Comparison of ENCODE assay signal across 9 mouse cellular contexts in the genomic region with DNA sequence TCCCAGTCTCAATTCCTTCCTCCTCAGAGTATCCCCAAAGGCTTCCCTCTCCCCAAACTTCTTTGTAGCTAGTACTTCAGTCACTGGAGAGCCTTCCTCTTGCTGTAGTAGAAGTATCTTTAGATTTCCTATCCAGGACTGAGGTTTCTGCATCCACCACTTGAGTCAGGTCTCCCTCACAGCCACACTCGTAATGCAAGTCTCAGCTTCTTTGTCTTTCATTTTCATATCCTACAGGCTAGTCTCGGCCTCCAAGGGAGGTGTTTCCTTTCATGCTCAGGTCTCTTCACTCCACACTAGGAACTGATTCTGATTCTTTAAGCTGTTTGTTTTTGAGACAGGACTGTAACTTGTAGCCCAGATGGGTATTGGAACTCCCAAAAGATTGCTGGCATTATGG. TPM values are rescaled to one million over a fixed set of nuclear protein-coding genes. Genes with fewer than 3 reads are reported as not detected.
DNase-seq lines count a peak whose midpoint lies in the region; ATAC-seq and TF ChIP-seq lines count a peak whose summit lies in the region.
"Had no signal": no experiment of that assay in that cellular context is flagged by ENCODE, and none has a peak within 500 bp of the region (broad histone marks: within the 10 kb centered on the region; RNA-seq: fewer than 3 reads in every experiment).

No protein-coding gene starts in this region.

- H3K9ac ChIP-seq in liver, embryonic 13.5 days = peak overlapping the region; percentile 81

- no peak for DNase-seq in gastrocnemius, adult 2 months
- DNase-seq in gastrocnemius, postnatal 25 days = no peak
- no peak for DNase-seq in testis, postnatal 14 days (ENCODE audit: low spot score)
- no peak for DNase-seq in liver, embryonic 13.5 days
- no peak for DNase-seq in embryo, embryonic 10 days (ENCODE audit: low spot score)
- no peak for DNase-seq in embryo, embryonic 9.5 days (ENCODE audit: extremely low spot score)
- DNase-seq in spleen, postnatal 10 days (ENCODE audit: low spot score in 2 of 2) = no peak
- DNase-seq: adrenal gland, adult 8-10 months had no signal

- no peaks in the 10 kb centered on the region; the same call in 1 of the 2 replicates for H3K36me3 ChIP-seq in testis, adult 2 months (ENCODE audit: control insufficient read depth, insufficient read depth, low read length)
- peaks cover 53% of the 10 kb centered on the region for H3K36me3 ChIP-seq in liver, embryonic 13.5 days

- H3K4me2 ChIP-seq in liver, embryonic 13.5 days = peak overlapping the region; percentile 96

- H3K9me3 ChIP-seq in liver, embryonic 13.5 days (replicated peaks) = no peaks in the 10 kb centered on the region

- peaks cover 2% of the 10 kb centered on the region; the same call in 1 of the 2 replicates for H3K4me1 ChIP-seq in testis, adult 2 months (ENCODE audit: control insufficient read depth, insufficient read depth, low read length)
- peaks cover 27% of the 10 kb centered on the region for H3K4me1 ChIP-seq in liver, embryonic 13.5 days (replicated peaks)

- no peaks in the 10 kb centered on the region for H3K27me3 ChIP-seq in testis, adult 2 months (ENCODE audit: control insufficient read depth, insufficient read depth, low read length)
- no peaks in the 10 kb centered on the region for H3K27me3 ChIP-seq in liver, embryonic 13.5 days

- TF ChIP-seq POLR2A in testis, adult 2 months (IDR thresholded peaks at IDR 0.05; ENCODE audit: control insufficient read depth, low read depth, low read length) = no peak

- peak overlapping the region; percentile 85 for H3K4me3 ChIP-seq in gastrocnemius, adult 2 months
- H3K4me3 ChIP-seq in testis, adult 2 months (ENCODE audit: control insufficient read depth, low read depth, low read length) = peak overlapping the region; percentile 94
- H3K4me3 ChIP-seq in liver, embryonic 13.5 days (replicated peaks) = peak overlapping the region; percentile 97

- ATAC-seq in liver, embryonic 13.5 days (ENCODE audit: low read depth) = no peak

- no peak for TF ChIP-seq CTCF in gastrocnemius, adult 2 months (IDR thresholded peaks at IDR 0.05)
- no peak for TF ChIP-seq CTCF in testis, adult 2 months (IDR thresholded peaks at IDR 0.05; ENCODE audit: control insufficient read depth, insufficient read depth, insufficient replicate concordance, low read depth, low read length)

- intact Hi-C loops in gastrocnemius, adult 2 months (cut with DNase I) = loop anchor here (5.0 to 10.0 kb wide), 2 partner anchors 523 to 924 kb away; a partner anchor contains a TSS

- H3K27ac ChIP-seq in gastrocnemius, adult 2 months = no peak overlapping the region
- no peak overlapping the region for H3K27ac ChIP-seq in testis, adult 2 months (ENCODE audit: control insufficient read depth, insufficient read depth, low read depth, low read length)
- H3K27ac ChIP-seq in liver, embryonic 13.5 days = no peak overlapping the region

- WGBS in liver, embryonic 13.5 days (ENCODE audit: insufficient replicate concordance) = 90% methylated on average over 2 of the region's 2 CpGs

RNA-seq across cellular contexts. Expression of a gene that starts 1.3 kb away (rescaled TPM):
- total RNA-seq in gastrocnemius, adult 2 months (2021) = 10 to 100 TPM; 44.5 to 45.4 TPM
- total RNA-seq in gastrocnemius, postnatal 25 days (2021) = 10 to 100 TPM; 32.2 to 34.8 TPM
- 469 and 559 TPM in 2 replicates for polyA plus RNA-seq in testis, adult 2 months (2012; rRNA removed)
- polyA plus RNA-seq in liver, embryonic 13.5 days (2015; fragmentation: Nextera tagmentation; extraction: Ambion mirVana) = 16.3 and 22.9 TPM in 2 replicates

RNA-seq across cellular contexts. Expression of a gene that starts 12.0 kb away (rescaled TPM):
- total RNA-seq in gastrocnemius, adult 2 months (2021) = 1 to 10 TPM; 2.1 to 2.2 TPM
- total RNA-seq in gastrocnemius, postnatal 25 days (2021) = 1 to 10 TPM; 2.2 to 2.3 TPM
- 5.1 and 5.7 TPM in 2 replicates for polyA plus RNA-seq in testis, adult 2 months (2012; rRNA removed)
- polyA plus RNA-seq in liver, embryonic 13.5 days (2015; fragmentation: Nextera tagmentation; extraction: Ambion mirVana) = 0.83 and 0.88 TPM in 2 replicates

RNA-seq across cellular contexts. Expression of a gene that starts 19.0 kb away (rescaled TPM):
- 1 to 10 TPM; 1.8 to 4.7 TPM for total RNA-seq in gastrocnemius, adult 2 months (2021)
- 1 to 10 TPM; 1.2 to 3.0 TPM for total RNA-seq in gastrocnemius, postnatal 25 days (2021)
- polyA plus RNA-seq in testis, adult 2 months (2012; rRNA removed) = 59.3 and 70.0 TPM in 2 replicates
- 0.36 and 0.52 TPM in 2 replicates for polyA plus RNA-seq in liver, embryonic 13.5 days (2015; fragmentation: Nextera tagmentation; extraction: Ambion mirVana)

RNA-seq across cellular contexts. Expression of a gene that starts 26.5 kb away (rescaled TPM):
- total RNA-seq in gastrocnemius, adult 2 months (2021) = 1 to 10 TPM; 1.4 to 2.0 TPM
- 1 to 10 TPM; 1.7 to 4.0 TPM for total RNA-seq in gastrocnemius, postnatal 25 days (2021)
- polyA plus RNA-seq in testis, adult 2 months (2012; rRNA removed) = 17.9 and 19.2 TPM in 2 replicates
- 8.0 and 8.5 TPM in 2 replicates for polyA plus RNA-seq in liver, embryonic 13.5 days (2015; fragmentation: Nextera tagmentation; extraction: Ambion mirVana)
